Mouse (Mus musculus) monocyte, adult 2 months (primary cell): ENCODE data around the gene Notch1.

Experiments used
- DNase-seq, 2 experiments: peaks; one replicate each; pipeline ENCODE4 v3.0.0; 2022; ENCODE audit warnings: low spot score in 2 of 2, low read depth in 1 of 2

Gene Notch1

GRCm38 (mm10) chr2:26410091-26410490 lies 106.4 kb downstream of the Notch1 start:
- DNase-seq: no peak

DNA sequence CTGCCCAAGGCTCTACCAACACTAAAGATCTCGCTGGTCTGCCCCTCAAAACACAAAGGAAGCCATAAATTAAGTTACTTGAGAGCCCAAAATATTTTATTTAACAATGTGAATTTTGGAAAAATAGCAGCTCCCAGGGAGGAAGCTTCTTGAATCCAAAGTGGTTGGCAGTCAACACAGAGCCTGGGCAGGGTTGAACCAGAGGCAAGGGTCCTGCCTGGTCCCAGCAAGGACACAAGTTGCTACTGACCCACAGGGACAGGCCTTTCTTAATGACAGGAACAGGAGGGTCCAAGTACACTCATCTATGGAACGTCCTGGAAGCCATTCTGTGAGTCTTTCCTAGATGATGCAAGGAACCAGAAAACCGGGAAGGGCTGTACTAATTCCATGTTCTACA lies 107.1 kb downstream of the Notch1 start:
- DNase-seq: no peak

DNA sequence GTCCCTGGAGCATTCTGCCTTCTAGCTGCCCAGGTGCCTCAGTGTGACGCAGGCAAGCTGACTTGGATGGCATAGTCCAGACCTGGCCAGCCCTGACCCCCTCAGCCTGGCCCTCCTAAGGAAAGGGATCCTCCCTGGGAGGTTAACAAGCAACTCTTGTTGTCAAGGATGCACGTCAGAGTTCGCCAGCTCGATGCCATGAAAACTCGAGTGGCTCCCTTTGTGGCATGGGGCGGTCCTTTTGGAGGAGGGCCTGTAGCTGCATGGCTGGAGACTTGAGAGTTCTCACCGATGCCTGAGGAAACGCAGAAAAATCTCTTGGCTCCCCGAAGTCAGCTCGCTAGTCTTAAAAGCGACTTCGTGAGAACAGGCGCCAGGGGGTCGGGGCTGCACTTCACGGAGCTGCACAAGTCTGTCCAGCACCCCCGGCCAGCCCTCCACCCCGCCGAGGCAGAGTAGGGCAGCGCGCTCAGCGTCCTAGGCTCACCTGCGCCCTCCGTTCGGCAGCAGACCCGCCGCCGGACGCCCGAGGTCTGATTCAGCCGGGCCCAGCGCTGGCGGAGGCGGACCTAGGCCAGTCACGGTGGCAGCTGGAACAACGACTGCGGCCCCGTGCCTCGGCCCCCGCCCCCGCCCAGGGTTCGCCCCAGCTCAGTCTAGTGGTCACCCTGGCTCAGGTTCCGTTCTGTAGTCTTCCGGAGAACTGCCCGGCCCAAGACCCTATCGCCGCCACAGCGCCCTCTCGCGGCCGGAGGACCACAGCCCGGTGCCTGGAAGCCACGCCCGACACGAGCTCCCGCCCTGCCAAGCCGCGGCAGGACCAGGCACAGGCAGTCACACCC lies 107.7 kb downstream of the Notch1 start, which contains the start of gene Inpp5e:
TSS of gene Inpp5e (minus strand) at position 689 of the 842 bp plus-strand sequence.
- peak; percentile 90 to 97 for DNase-seq
